Mouse (Mus musculus): ENCODE measurements at regions not wholly inside any gene's neighbourhood (a gene's known extent, or its start where the extent isn't known, plus 50 kb on each side); places are given as distances from the start of the nearest gene placed in this dataset.

DNA sequence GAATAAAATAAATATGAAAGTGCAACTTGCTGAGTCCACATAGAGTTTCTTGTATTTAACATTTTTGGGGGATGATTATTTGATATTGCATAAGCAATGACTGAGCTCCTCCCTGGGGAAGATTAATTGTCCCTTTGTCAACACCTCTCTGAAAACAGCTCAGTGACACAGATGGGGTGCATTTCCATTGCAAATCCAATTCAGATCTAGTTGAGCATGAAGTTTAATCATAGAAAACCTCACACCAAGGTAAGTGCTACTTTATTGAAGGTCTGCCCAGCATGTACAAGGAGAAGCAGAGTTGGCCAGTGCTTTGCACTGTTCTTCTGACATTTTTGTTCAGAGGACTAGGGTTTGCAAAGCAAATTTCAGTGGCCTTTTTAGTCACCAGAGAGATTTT, 827.5 kb upstream of the Cdh6 start:
- no peak overlapping the region for H3K4me2 ChIP-seq (replicated peaks; ENCODE audit: low read depth, low read length)
- no peaks in the 10 kb centered on the region for H3K27me3 ChIP-seq (ENCODE audit: insufficient read depth, low read length)
- H3K9me3 ChIP-seq (ENCODE audit: low read length) = no peaks in the 10 kb centered on the region
- no peaks in the 10 kb centered on the region for H3K36me3 ChIP-seq (ENCODE audit: insufficient read depth, low read length)
- H3K9ac ChIP-seq (replicated peaks; ENCODE audit: low read length) = no peak overlapping the region
- H3K4me3 ChIP-seq (ENCODE audit: low read length) = no peak overlapping the region
- no peak for ATAC-seq (ENCODE audit: low FRiP score, low TSS enrichment)
- no peaks in the 10 kb centered on the region for H3K4me1 ChIP-seq (ENCODE audit: insufficient read depth, low read length)
- no peak overlapping the region for H3K27ac ChIP-seq (ENCODE audit: low read length)

DNA sequence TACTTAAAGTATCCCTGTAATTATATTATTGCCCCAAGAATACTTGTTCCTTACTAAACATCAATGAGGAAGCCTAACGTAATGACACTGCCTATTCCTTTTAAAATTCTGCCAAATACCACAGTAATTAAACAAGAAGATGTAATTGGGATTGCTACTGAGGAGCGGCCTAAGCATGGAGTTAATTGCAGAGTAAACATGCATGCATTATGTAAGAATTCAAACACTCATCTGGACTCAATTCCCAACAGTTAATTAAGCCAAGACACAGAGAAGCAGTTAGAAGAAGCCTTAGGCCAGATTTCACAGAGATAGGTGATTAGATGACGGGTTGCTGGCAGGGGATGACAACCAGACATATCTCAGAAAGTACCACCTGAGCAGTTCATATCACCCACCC, 816.3 kb upstream of the Cdh6 start:
- Histone ChIP-seq H3K27me3 (ENCODE audit: insufficient read depth, low read length) (no peaks in the 10 kb centered on the region), H3K4me2 (replicated peaks; ENCODE audit: low read depth, low read length) (no peak overlapping the region), H3K36me3 (ENCODE audit: insufficient read depth, low read length) (no peaks in the 10 kb centered on the region), H3K9ac (replicated peaks; ENCODE audit: low read length) (no peak overlapping the region), H3K27ac (ENCODE audit: low read length) (no peak overlapping the region), H3K4me1 (ENCODE audit: insufficient read depth, low read length) (no peaks in the 10 kb centered on the region), H3K9me3 (ENCODE audit: low read length) (no peaks in the 10 kb centered on the region), H3K4me3 (ENCODE audit: low read length) (no peak overlapping the region)
- 83% methylated on average over 3 of the region's 3 CpGs for WGBS
- ATAC-seq (ENCODE audit: low FRiP score, low TSS enrichment) = no peak

DNA sequence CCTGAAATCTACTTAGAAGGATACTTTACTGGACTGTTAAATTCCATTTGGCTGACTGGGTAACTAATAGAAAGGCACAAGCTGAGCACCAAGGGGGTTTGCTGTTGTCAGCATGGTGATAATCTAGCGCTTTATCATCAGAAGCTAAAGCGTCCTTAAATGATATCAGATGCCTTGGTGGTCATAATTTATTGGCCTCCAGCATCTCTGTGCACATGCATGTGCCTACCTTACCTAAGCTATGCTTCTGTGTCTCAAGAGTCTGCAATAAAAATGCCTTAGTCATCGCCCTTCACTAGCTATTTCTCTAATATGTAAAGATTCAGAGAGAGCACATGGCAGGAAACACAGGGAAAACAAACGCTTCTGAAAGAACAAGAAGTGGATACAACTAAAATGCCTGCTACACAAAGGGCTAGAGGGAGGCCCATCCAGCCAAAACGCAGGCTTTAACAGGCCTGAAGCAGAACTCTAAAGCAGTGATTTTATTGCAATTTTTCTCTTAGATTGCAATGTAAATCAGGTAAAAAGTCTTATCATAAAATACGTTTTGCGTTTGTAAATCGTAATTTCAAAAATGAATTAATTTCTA, 815.5 kb upstream of the Cdh6 start:
- Histone ChIP-seq H3K9ac (replicated peaks; ENCODE audit: low read length) (no peak overlapping the region), H3K27ac (ENCODE audit: low read length) (no peak overlapping the region), H3K4me3 (ENCODE audit: low read length) (no peak overlapping the region), H3K36me3 (ENCODE audit: insufficient read depth, low read length) (no peaks in the 10 kb centered on the region), H3K4me2 (replicated peaks; ENCODE audit: low read depth, low read length) (no peak overlapping the region), H3K9me3 (ENCODE audit: low read length) (no peaks in the 10 kb centered on the region), H3K27me3 (ENCODE audit: insufficient read depth, low read length) (no peaks in the 10 kb centered on the region), H3K4me1 (ENCODE audit: insufficient read depth, low read length) (no peaks in the 10 kb centered on the region)
- 80% methylated on average over 8 of the region's 8 CpGs for WGBS
- ATAC-seq (ENCODE audit: low FRiP score, low TSS enrichment) = no peak

DNA sequence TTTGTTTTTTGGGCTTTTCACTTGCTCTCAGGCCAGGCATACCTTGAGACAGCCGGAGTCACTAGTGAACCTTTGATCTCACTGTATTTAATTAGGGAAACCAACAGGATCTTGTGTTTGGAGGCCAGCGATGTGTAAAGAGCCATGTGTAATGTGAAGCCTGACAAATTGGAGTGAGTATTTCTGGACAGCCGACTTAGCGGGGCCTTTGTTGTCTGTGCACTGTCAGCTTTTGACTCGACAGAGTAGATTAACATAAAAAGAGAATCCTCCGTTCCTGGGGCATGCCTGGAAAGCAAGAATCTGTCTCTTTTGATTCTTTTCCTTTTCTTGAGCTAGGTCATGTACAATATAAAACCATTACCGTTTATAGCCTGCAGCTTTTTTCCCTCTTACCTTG, 796.3 kb upstream of the Cdh6 start:
- 26% methylated on average over 7 of the region's 7 CpGs for WGBS
- no peak overlapping the region for H3K27ac ChIP-seq (ENCODE audit: low read length)
- peak; percentile 88; the same call in 1 of the 2 replicates for ATAC-seq (ENCODE audit: low FRiP score, low TSS enrichment)
- H3K9ac ChIP-seq (replicated peaks; ENCODE audit: low read length) = no peak overlapping the region
- no peaks in the 10 kb centered on the region for H3K27me3 ChIP-seq (ENCODE audit: insufficient read depth, low read length)
- no peak overlapping the region; the same call in 1 of the 2 replicates for H3K4me2 ChIP-seq (replicated peaks; ENCODE audit: low read depth, low read length)
- no peaks in the 10 kb centered on the region for H3K9me3 ChIP-seq (ENCODE audit: low read length)
- 0 out of 2 replicates have a peak, but pooled peaks cover 4% of the 10 kb centered on the region for H3K4me1 ChIP-seq (ENCODE audit: insufficient read depth, low read length)
- H3K4me3 ChIP-seq (ENCODE audit: low read length) = no peak overlapping the region
- no peaks in the 10 kb centered on the region for H3K36me3 ChIP-seq (ENCODE audit: insufficient read depth, low read length)

All from kidney, embryonic 16.5 days (tissue).